Mouse (Mus musculus) embryo, embryonic 10 days (tissue): ENCODE measurements around the gene Ncoa6.
A peak's percentile ranks its signal among the peaks of the same experiment; 100 is the strongest.
"Not testable (repeated sequence)": the region's sequence is repeated elsewhere in the genome, so short reads cannot be mapped to it uniquely, and the experiment has no call there.

ENCODE experiments used
- DNase-seq: peaks from one replicate; pipeline ENCODE4 v3.0.0-alpha.2; 2015; ENCODE audit warnings: low spot score

Ncoa6 gene

DNA sequence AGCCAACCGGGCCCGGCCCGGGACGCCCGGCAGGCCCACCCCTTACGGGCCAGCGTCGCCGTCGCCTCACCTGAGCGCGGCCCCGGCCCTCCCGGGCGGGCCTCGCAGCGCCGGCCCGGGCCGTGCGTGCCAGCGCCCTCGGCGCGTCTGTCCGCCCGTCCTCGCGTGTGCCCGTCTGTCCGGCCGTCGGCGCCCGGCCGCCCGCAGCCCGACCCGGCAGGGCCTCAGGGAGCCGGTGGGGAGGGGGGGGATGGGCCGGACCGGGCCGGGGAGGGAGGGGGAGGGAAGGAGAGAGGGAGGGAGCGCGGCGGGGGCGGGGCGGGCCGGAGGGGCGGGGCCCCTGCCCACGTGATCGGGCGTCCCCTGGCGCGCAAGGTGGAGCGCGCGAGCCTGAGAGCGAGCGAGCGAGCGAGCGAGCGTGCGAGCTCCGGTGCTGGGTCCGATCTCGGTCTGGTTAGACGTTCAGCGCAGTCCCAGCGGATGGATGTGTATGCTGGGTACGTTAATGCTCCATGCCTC lies at the start of gene Ncoa6:
TSS of gene Ncoa6 (minus strand) at position 325 of the 519 bp plus-strand sequence.
- DNase-seq, result peak; percentile 81

DNA sequence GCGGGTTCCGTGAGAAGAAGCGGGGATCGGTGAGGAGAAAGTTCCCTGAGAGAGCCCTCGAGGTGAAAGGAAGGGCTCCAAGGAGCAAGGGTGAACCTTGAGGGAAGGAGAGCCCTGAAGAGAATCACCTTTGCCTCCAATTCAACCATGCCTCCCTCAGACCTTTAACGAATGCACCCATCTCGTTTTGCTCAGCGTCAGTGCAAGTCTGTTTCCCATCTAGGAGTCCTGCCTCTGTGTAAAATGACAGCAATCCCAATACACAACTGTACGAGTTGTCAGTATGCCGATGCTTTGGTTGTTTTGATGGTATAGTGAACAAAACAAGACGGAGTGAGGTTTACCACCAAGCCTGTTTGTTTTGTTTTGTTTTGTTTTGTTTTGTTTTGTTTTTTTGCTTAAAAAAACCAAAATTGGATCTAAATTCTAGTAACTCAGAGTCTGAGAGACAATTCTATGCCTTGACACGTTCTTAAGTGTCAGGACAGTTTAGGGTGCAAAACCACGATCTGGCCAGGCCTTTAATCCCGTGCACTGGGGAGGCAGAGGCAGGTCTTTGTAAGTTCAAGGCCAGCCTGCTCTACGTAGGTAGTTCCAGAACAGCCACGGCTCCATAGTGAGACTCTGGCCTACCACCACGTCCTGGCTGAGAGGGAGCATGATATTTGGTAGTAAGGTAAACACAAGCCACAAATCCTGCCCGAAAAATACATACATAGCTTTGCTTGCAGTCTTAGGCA lies 45.0 kb upstream of the Ncoa6 start:
- no peak for DNase-seq

DNA sequence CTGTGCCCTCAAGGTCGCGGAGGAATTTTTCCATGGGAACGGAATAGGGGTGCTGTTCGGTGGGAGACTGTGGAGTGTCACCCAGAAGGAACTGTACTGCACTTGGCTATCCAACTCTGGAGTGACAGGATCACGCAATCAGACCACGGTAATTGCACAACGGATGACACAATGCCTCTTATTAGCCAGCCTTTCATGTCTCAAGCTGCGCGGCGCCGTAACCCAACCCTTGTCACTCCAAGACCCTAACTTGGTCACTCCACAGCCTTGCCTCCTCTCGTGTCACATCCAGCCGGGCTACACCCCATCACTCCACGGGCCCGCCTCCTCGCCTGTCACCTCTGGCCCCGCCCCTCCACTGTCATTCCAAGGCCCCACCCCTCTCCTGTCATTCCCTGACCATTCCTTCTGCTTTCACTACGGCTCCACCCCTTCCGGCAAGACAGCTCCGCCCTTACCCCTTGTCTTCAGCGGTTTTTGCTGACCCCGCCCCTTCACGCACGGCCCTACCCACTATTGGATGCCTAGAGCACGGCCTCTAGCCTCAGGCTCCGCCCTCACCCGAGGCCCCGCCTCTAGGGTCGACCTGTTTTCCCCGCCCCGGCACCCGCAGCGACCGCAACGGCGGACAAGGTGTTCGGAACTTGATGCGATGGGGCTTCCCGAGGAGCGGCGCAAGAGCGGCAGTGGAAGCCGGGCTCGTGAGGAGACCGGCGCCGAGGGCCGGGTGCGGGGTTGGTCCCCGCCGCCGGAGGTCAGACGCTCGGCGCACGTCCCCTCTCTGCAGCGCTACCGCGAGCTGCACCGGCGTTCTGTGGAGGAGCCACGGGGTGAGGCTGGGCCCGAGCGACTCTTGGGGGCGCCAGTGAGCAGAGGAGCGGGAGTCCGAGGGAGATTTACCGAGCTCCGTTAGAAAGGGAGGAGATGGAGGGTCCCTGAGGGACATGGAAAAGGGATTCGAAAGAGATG lies 44.0 kb upstream of the Ncoa6 start, which contains the start of the genes Acss2 and Ggt7:
TSS of gene Acss2 (plus strand) at position 494 of the 969 bp plus-strand sequence.
TSS of gene Ggt7 (minus strand) at position 783 of the 969 bp plus-strand sequence.
- peak; percentile 97 for DNase-seq

DNA sequence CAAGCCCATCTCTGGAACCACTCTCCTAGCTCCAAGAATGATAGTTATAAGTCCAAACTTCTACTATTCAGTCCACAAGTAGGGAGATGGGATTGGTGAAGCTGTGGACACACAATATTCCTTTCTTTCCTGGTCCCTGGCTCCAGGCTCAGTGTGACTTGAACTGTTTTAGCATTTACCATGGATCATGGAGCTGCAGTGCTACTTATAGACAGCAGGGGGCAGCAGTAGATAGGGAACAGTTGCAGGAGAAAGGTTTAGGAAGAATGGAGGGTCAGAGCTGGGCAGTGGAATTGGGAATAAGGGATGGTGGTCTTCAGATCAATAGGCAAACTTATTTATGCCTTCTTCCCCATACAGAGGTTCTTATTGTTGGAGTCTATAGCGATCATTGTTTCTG lies 42.2 kb upstream of the Ncoa6 start:
- peak; percentile 84 for DNase-seq

DNA sequence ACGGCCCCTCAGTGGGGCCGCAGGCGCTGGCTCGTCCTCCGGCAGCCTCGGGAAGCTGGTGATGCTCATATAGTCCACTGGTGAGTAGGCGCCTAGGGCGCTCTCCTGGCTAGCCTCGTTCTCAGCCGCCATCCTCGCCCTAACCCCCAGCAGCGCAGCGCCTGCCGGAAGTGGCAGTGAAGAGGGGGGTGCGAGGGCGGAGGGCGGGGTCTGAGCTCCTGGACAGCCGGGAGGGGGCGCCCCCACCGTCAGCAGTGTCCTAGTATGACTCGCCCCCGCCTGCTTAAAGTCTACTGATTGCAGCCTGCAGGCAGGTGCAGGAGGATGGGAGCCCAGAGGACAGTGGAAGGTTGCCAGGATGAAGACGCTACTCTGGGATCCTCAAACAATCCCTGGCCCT lies 41.0 kb upstream of the Ncoa6 start:
- DNase-seq, result peak; percentile 60

DNA sequence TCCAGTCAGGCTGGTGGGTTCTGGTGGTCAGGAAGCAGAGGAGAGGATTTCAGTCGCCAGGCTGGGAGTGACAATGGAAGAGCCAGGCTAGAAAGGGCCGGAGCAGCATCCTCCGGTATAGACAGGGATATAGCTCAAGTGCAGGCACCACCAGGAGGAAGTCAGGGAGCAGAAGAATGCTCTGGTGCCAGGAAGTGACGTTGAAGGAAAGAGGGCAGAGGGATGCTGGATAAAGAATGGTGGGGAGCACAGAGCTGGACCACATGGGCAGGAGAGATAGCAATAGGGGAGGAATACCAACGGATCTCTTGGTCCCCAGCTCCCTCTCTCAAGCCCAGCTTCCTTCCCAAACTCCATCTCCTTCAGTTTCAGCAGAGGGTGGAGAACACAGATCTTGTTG lies 39.8 kb upstream of the Ncoa6 start:
- DNase-seq, result no peak

DNA sequence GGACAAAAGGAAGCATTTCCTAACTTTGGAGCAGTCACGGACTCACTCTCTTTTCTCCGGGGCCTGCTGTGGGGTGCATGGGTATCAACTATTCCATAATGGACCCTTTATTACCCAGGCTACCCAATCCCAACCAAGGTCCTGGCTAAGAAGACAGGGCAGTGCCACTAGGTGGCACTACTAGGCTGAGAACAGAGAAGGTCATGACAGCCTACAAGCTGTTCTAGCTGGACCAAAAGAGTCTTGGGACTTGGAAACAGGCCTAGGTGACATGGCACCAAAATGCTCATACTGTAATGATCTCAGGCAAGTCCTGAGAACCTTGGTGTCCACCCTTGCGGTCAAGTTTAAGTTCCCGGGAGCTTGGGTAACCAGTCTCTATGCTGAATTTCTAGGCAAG lies 38.8 kb upstream of the Ncoa6 start:
- DNase-seq, result peak; percentile 62

DNA sequence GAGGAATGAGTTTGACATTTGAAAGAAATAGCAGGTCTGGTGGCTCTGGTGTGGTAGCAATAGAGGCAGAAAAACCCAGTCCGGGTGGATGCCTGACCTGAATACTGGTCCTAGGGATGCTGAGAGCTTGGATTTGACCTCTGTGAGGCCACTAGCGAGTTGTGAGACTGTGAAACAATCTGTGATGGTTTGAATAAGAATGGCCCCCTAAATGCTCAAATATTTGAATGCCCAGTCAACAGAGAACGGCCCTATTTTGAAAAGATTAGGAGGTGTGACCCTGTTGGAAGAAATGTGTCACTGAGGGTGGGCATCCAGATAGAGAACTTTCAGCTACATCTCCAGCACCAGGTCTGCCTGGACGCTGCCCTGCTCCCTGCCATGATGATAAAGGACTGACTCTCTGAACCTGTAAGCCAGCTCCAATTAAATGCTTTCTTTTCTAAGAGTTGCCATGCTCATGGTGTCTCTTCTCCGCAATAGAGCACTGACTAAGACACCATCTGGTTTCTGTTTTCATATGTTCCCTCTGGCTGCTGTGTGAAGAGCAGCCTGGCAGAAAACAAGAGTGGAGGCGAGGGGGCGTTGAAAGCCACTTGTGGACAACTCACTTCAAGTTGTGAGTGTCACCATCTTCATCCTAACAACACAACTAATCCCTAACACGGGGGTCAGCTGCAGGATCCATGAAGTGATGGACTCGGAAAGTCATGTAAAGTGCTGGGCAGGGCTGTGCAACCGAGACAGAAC lies 34.2 kb upstream of the Ncoa6 start:
- DNase-seq, result no peak

DNA sequence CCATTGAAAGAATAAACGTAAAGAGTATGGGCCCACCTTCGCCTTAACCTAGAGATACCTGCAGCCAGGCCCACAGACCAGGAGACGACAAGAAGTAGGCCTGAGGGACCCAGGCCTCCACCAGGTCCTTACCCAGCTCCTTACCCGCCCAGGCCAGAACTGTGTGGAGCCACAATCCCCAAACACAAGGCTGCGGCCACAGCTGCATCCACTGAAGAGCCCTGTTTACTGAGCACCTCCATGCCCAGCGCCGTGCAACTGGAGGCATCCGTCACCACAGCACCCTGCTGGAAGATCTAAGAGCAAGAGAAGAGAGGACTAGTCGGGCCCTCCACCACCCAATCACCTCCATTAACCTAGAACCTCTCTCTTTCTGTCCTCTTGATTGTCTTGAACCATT lies 32.1 kb upstream of the Ncoa6 start:
- no peak for DNase-seq

DNA sequence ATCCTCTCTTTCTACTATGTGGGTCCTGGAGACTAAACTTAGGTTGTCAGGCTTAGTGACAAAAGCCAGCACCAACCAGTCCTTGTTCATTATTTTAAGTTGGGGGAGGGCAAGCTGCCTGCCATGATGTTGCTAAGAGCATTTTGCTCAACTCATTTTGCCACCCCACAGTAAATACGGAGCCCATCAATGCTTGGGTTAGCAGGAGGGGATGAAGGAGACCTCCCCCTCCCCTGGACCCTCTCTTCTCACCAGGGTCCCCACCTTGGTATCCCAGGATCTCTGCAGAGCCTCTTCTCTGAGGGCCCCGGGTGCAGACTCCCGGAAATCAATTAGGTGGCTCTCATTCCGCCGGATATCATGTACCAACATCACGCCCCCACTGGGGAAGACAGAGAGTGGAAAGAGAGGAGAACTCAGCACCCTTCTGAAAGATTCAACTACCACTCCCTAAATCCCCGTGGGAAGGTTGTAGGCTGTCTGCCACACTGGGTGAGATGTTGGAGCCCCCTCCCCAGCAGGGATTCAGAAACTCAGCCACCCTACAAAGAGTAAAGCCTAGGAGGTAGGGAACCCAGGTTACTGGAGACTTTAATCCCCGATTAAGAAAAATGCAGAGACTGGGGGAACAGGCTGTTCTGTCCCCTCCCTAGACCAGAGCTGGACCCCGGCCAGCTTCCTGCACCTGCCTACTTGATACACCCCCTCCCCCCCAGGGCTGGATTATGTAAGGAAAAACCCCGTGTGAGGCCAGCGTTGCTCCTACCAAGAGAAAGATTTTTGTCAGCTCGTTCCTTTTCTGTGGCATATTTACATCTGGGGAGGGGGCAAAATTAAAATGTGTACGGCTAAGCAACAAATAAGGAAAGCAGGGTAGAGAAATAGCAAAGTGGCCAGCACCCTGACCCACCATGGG lies 31.0 kb upstream of the Ncoa6 start:
- no peak for DNase-seq

DNA sequence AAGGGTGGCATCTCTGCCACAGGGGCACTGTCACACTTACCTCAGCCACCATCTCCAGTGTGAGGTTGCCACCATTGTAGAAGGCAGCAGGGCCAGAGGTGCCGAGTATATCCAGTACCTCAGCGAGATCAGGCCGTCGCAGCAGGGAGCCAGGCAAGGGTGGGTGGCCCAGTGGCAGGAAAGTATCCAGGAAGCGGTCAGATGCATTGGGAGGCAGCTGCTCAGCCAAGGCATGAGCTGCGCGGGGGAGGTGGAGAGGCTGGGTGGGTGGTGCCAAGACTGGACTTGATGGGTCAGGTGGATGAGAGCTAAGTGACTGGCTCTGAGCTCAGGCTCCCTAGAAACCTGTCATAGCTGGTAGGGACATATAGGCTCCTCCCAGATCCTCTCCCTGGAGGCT lies 28.9 kb upstream of the Ncoa6 start:
- DNase-seq, result no peak

DNA sequence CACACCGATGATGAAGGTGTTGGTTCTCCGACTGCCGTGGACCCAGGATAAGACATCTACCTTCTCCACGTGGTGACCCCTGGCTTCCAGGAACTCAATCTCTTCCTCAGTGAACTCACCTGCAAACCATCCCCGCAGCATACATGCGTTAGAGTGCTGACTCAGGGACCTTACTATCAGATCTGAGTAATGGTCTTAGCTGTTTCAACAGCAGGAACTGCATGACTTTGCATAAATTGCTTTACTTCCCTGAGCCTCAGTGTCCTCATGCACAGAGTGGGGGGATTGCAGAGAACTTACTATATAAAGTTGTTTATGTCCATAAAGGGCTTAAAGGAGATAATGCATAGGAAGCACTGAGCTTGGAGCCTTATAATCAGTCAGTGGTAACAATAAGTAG lies 17.3 kb upstream of the Ncoa6 start:
- DNase-seq, result no peak

DNA sequence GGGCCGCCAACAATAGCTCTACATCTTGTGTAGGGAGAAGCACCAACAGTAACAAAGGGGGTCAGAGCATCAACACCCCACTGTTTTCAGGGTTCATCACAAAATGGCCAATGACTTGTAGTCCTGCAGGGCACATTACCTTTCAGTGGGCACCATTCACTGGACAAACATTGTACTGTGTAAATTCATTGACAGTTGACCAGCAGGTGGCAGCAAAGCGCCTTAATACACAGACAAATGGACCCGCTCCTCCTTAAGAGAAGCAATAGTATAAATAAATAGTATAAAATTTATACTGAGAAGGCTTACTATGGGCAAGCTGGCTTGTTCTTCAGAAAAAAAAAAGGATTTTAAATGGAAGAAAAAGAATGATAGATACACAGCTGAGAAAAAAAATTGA lies 8.3 kb upstream of the Ncoa6 start:
- peak; percentile 87 for DNase-seq

DNA sequence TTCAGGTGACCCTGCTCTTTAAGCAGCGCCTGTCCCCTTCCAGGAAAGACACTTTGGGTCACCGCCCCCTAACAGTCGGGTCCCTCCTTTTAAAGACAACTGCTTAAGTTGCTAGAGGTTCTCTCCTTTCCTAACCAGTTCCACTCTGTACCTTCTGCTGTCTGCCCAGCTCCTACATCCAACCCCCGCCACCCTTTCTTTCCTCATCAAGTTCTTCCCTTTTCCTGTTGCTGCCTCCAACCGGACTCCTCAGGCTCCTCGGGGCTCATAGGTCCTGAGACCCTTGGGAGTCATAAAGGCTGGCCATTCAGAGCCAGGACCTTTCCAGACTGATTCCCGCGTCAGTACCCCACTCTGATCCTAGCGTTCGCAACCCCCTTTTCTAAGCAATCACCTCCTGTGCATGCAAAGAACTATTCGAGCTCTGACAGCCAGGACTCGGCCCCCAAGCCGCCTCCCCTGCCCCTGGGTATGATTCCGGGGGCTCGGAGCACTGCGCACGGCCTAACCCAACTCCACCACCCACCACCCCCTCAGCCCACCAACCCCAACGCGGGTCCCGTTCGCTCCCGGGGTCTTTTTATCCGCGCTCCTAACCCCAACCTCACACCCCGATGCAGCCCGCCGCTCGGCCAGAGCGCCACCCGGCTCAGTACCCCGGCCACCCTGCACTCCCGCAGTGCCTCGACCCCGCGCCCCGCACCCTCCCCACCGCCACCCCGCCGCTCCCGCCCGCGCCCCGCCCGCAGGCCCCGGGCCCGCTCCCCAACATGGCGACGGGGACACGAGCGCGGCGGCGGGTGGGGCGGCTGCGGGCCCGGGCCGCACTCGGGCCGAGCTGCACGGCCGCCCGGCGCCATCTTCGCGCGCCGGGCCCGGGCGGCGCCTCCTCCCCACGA lies 774 bp downstream of the Ncoa6 start:
- peak; percentile 53 for DNase-seq

DNA sequence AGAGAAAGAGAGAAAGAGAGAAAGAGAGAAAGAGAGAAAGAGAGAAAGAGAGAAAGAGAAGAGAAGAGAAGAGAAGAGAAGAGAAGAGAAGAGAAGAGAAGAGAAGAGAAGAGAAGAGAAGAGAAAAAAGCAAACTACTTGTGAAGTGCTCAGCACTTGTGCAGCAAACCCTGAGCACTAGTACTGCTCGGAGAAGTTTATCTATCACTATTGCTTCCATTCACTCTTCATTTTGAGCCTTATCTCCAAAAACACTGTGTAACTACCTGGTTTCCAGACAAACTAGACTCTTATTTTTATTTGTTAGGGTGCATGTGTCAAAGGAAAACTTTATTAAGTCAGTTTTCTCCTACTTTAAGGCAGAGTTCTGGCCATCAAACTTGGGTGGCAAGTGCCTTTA lies 6.8 kb downstream of the Ncoa6 start:
- DNase-seq, result no peak

DNA sequence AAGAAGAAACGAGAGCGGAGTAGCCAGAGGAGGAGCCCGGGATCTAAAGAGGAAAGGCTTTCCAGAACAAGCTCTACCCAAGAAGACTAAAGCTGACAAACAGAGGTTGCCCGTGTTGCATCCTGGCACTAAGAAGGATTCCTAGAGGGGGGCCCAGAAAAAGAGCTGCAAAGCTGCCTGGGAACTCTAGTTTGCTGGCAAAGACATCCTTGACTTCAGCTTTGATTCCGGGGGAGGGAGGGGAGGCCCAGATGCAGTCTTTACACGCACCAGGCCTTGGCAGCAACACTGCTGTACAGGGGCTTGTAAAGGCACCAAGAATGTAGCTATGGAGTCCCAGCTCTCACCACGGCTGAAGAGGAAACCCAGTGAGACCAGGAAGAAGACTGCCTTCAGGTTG lies 20.1 kb downstream of the Ncoa6 start:
- DNase-seq, result no peak

DNA sequence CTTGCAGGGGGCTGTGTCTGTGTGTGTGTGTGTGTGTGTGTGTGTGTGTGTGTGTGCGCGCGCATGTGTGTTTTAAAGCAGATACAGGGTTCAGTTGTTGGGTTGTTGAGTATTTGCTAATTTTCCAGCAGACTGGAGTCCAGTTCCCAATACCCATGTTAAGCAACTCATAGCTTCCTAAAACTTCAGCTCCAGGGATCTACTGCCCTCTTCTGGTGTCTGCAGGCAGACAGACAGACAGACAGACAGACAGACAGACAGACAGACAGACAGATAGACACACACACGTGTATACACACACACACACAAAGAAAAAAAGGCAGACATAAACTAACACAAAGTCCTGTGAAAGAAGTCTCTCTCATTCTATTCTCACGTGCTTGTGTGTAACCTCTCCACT lies 22.4 kb downstream of the Ncoa6 start:
- no peak for DNase-seq

DNA sequence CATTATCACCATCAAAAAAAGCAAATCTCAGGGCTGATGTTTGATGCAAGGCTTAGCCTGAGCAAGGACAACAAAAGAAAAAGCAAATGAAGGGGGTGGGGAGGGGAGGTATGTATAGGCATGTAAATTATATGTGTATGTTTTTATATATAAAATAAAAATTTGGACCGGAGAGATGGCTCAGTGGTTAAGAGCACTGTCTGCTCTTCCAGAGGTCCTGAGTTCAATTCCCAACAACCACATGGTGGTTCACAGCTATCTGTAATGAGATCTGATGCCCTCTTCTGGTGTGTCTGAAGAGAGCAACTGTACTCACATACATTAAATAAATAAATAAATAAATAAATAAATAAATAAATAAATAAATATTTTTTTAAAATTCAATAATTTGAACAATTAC lies 25.8 kb downstream of the Ncoa6 start:
- not testable (repeated sequence) for DNase-seq

DNA sequence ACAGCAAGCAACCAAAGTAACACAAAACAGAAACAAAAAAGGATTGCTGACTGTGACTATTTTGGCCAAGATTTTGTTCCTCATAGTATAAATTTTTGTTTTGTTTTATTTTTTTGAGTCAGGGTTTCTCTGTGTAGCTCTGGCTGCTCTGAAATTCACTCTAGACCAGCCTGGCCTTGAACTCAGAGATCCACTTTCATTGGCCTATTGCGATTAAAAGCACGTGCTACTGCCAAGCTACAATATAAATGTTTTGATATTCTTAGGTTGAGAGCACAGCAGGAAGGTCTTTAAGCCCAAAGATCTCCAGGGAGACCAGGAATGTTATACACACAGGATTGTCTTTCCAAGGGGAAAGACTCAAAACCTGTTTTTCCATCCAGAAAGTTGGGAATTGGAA lies 30.2 kb downstream of the Ncoa6 start:
- DNase-seq, result no peak

DNA sequence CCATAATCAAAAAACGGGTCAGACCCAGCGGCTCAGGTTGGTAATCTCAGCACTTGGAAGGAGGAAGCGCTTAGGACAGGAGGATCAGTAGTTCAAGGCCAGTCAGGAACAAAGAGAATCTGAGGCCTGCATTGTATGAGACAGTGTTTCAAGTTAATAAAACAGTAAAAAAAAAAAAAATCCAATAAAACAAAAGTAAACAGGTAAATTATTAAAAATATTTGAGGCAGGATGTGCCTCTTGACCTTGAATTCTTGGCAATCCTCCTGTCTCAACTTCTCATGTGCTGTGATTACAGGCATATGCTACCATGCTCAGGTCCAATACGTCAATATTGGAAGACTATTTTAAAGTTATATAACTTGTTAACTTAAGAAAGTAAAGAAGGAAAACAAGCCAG lies 30.8 kb downstream of the Ncoa6 start:
- no peak for DNase-seq
